Mouse (Mus musculus): ENCODE data around the gene Ankle1.

DNA sequence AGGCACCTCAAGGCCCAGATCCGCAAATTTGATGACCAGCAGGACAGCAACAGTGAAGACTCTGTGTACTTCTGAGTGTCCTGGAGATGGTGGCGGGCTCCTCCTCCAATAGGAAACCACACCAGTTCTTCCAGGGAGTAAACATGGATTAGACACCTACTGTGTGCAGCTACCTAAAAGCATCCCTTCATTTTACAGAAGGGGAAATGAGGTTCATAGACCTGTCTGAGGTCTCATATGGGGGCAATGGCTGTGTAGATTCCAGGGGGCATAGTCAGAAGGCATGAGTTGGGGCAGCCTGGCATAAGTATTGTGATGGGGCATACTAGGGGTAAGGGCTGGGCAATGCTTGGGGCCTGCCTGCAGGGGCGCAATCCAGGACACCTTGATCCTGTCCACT, 32.8 kb upstream of the Ankle1 start:
- no peak for TF ChIP-seq KAT2A (conservative IDR thresholded peaks at IDR 0.05; ENCODE audit: low read depth, low read length)
- no peak for TF ChIP-seq USF2 (IDR thresholded peaks at IDR 0.05; ENCODE audit: borderline replicate concordance in 1 of 2, insufficient read depth in 1 of 2, low read depth in 1 of 2, low read length in 2 of 2)
- TF ChIP-seq POLR2A (IDR thresholded peaks at IDR 0.05; ENCODE audit: control insufficient read depth in 1 of 2, insufficient read depth in 1 of 2, low read depth in 1 of 2, low read length in 2 of 2, poor library complexity in 1 of 2): no peak
- no peak for TF ChIP-seq CTCF (IDR thresholded peaks at IDR 0.05 in 2 of 3, conservative IDR thresholded peaks at IDR 0.05 in 1 of 3; ENCODE audit: control insufficient read depth in 1 of 3, insufficient read depth in 1 of 3, low read depth in 2 of 3, low read length in 3 of 3, poor library complexity in 1 of 3, severe bottlenecking in 1 of 3)
- TF ChIP-seq TCF12 (IDR thresholded peaks at IDR 0.05; ENCODE audit: low read depth, low read length): no peak
- no peak for TF ChIP-seq ZC3H11A (IDR thresholded peaks at IDR 0.05; ENCODE audit: low read depth, low read length)
- TF ChIP-seq EP300 (IDR thresholded peaks at IDR 0.05; ENCODE audit: low read depth in 1 of 2, low read length in 2 of 2): no peak
- no peak for TF ChIP-seq NRF1 (IDR thresholded peaks at IDR 0.05; ENCODE audit: insufficient read depth, low read depth, low read length, poor library complexity, severe bottlenecking)
- TF ChIP-seq E2F4 (IDR thresholded peaks at IDR 0.05; ENCODE audit: borderline replicate concordance, low read depth, low read length): no peak
- no peak for TF ChIP-seq CHD1 (IDR thresholded peaks at IDR 0.05; ENCODE audit: low read depth, low read length)
